Mouse (Mus musculus) MEL (cell line): ENCODE measurements around the gene Olfr1222.

Experiments
- MAZ ChIP-seq: IDR thresholded peaks from 2 replicates; pipeline ENCODE4 v1.6.1; 2012; ENCODE audit warnings: low read depth, mild to moderate bottlenecking, inconsistent platforms, low read length, improper control_type of control experiment
- MXI1 ChIP-seq: IDR thresholded peaks from 2 replicates; pipeline ENCODE4 v1.6.1; 2011; ENCODE audit warnings: mild to moderate bottlenecking, low read depth, low read length, improper control_type of control experiment

DNA sequence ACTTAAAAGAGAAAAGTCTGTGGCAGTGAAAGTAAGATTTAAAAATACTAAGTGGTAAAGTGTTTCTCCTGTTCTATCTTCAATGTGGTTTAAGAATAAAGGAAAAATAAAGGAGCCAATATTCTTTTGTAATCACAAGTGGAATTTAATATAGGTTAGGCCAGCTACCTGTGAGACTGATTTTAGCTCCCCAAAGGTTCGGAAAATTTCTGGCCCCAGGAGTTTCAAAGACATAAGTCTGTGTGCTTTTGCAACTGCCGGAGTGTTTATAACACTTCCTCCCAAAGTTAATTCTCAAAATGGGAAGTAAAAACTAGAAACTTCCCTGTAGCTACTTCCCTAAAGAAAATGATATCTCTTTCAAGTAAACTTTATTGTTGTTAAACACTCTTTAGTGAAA is 15.7 kb downstream of the Olfr1222 start, which contains the start of gene Olfr1221:
- TF ChIP-seq MXI1 (no peak), MAZ (no peak)
